Mouse (Mus musculus): ENCODE measurements around the gene BC035947.

GRCm38 (mm10) chr1:78488752-78489492 lies 23.0 kb downstream of the BC035947 start, which contains the start of gene Farsb:
- TF ChIP-seq EP300 (IDR thresholded peaks at IDR 0.05; ENCODE audit: low read length) (no peak; the same call in 1 of the 2 replicates), CTCF (conservative IDR thresholded peaks at IDR 0.05 in 1 of 2, IDR thresholded peaks at IDR 0.05 in 1 of 2; ENCODE audit: low read depth in 2 of 2, low read length in 2 of 2) (peak in 1 of 2 experiments; percentile 14; a peak in 1 of 4 replicates), POLR2A (IDR thresholded peaks at IDR 0.05; ENCODE audit: low read depth, low read length) (peak; percentile 72), MAX (IDR thresholded peaks at IDR 0.05; ENCODE audit: low read length) (peak; percentile 100), CHD2 (IDR thresholded peaks at IDR 0.05; ENCODE audit: low read length) (no peak), TCF12 (IDR thresholded peaks at IDR 0.05; ENCODE audit: low read depth, low read length) (peak; percentile 39), MAFK (IDR thresholded peaks at IDR 0.05; ENCODE audit: insufficient replicate concordance, low read length) (no peak), RCOR1 (conservative IDR thresholded peaks at IDR 0.05; ENCODE audit: low read depth, low read length) (no peak), BHLHE40 (IDR thresholded peaks at IDR 0.05; ENCODE audit: low read depth, low read length) (peak; percentile 74)

All from CH12.LX (cell line).